19 mouse cellular contexts compared by ENCODE assay signal in the genomic region with DNA sequence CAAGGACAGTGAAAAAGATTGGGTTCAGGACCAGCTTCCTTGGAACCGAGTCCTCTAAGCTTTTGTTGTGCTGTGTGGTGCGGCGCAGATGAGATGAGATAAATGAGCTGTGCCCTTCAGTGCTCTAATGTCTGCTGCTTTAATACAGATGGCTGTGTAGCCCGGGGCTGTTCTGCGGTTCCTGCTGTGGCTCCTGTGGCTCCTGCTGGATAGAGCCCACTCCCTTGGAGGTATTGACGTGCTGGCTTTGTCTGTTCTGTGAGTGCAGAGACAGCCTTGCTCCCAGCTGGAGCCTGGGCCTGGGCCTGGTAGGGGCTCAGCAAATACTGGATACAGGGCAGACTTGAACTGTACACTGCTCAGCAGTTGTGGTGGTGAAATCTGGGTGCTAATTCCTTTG. TPM values are rescaled to one million over a fixed set of nuclear protein-coding genes. Genes with fewer than 3 reads are reported as not detected.
A peak's percentile ranks its signal among the peaks of the same experiment; 100 is the strongest.
DNase-seq lines count a peak whose midpoint lies in the region; ATAC-seq lines count a peak whose summit lies in the region.
"Had no signal": no experiment of that assay in that cellular context is flagged by ENCODE, and none has a peak within 500 bp of the region (broad histone marks: within the 10 kb centered on the region; RNA-seq: fewer than 3 reads in every experiment).

No protein-coding gene starts in this region.

- H3K4me3 ChIP-seq in hindbrain, embryonic 11.5 days (ENCODE audit: low read depth, low read length), result no peak overlapping the region
- H3K4me3 ChIP-seq in hindbrain, embryonic 10.5 days, result no peak overlapping the region
- no peak overlapping the region for H3K4me3 ChIP-seq in hindbrain, embryonic 14.5 days (replicated peaks; ENCODE audit: low read length)
- no peak overlapping the region for H3K4me3 ChIP-seq in midbrain, embryonic 16.5 days (ENCODE audit: low read depth, low read length)
- H3K4me3 ChIP-seq: embryonic facial prominence, embryonic 15.5 days; heart, embryonic 13.5 days; left cerebral cortex, adult 2 months; limb, embryonic 13.5 days had no signal

- H3K27ac ChIP-seq in hindbrain, embryonic 11.5 days (ENCODE audit: low read depth, low read length), result no peak overlapping the region
- no peak overlapping the region for H3K27ac ChIP-seq in hindbrain, embryonic 10.5 days
- no peak overlapping the region for H3K27ac ChIP-seq in hindbrain, embryonic 14.5 days
- H3K27ac ChIP-seq in midbrain, embryonic 16.5 days (ENCODE audit: low read length), result no peak overlapping the region
- H3K27ac ChIP-seq: embryonic facial prominence, embryonic 15.5 days; heart, embryonic 13.5 days; left cerebral cortex, adult 2 months; limb, embryonic 13.5 days; macrophage had no signal

- WGBS in hindbrain, embryonic 11.5 days, result 74% methylated on average over 6 of the region's 6 CpGs
- WGBS in hindbrain, embryonic 10.5 days, result 79% methylated on average over 6 of the region's 6 CpGs
- WGBS in hindbrain, embryonic 14.5 days, result 58% methylated on average over 6 of the region's 6 CpGs
- WGBS in midbrain, embryonic 16.5 days, result 55% methylated on average over 6 of the region's 6 CpGs

- H3K36me3 ChIP-seq in hindbrain, embryonic 11.5 days (ENCODE audit: control insufficient read depth, insufficient read depth, low read length), result peaks cover 9% of the 10 kb centered on the region
- H3K36me3 ChIP-seq in hindbrain, embryonic 10.5 days, result peaks cover 81% of the 10 kb centered on the region
- peaks cover 42% of the 10 kb centered on the region for H3K36me3 ChIP-seq in hindbrain, embryonic 14.5 days (replicated peaks; ENCODE audit: control insufficient read depth, insufficient read depth)
- H3K36me3 ChIP-seq in midbrain, embryonic 16.5 days (ENCODE audit: control insufficient read depth, insufficient read depth, low read length), result no peaks in the 10 kb centered on the region; the same call in 1 of the 2 replicates

- no peaks in the 10 kb centered on the region for H3K4me1 ChIP-seq in hindbrain, embryonic 11.5 days (replicated peaks; ENCODE audit: control insufficient read depth, insufficient read depth, low read length)
- H3K4me1 ChIP-seq in hindbrain, embryonic 10.5 days (replicated peaks), result no peaks in the 10 kb centered on the region
- no peaks in the 10 kb centered on the region; the same call in none of the 2 replicates for H3K4me1 ChIP-seq in hindbrain, embryonic 14.5 days (replicated peaks; ENCODE audit: control insufficient read depth, insufficient read depth, low read length)
- no peaks in the 10 kb centered on the region; the same call in 1 of the 2 replicates for H3K4me1 ChIP-seq in midbrain, embryonic 16.5 days (ENCODE audit: control insufficient read depth, insufficient read depth, low read length)

- no peaks in the 10 kb centered on the region for H3K27me3 ChIP-seq in hindbrain, embryonic 11.5 days (ENCODE audit: control insufficient read depth, insufficient read depth, low read length)
- H3K27me3 ChIP-seq in hindbrain, embryonic 10.5 days (ENCODE audit: insufficient read depth, poor library complexity, severe bottlenecking), result no peaks in the 10 kb centered on the region
- H3K27me3 ChIP-seq in hindbrain, embryonic 14.5 days (ENCODE audit: control insufficient read depth, insufficient read depth, low read length), result no peaks in the 10 kb centered on the region
- H3K27me3 ChIP-seq in midbrain, embryonic 16.5 days (ENCODE audit: control insufficient read depth, insufficient read depth, low read depth, low read length), result no peaks in the 10 kb centered on the region
- H3K27me3 ChIP-seq: embryonic facial prominence, embryonic 15.5 days; heart, embryonic 13.5 days; limb, embryonic 13.5 days had no signal

- no peak for DNase-seq in hindbrain, embryonic 11.5 days (ENCODE audit: low spot score)
- no peak for DNase-seq in hindbrain, embryonic 10.5 days (ENCODE audit: low spot score)
- peak; percentile 54 for DNase-seq in ES-CJ7 (ENCODE audit: low read depth, low spot score)
- DNase-seq in hindbrain, embryonic 14.5 days (ENCODE audit: low spot score), result no peak
- DNase-seq in cerebellum, adult 8-10 months, result no peak
- DNase-seq in lung, postnatal 36 days, result no peak
- no peak for DNase-seq in ovary, postnatal 14 days (ENCODE audit: low spot score)
- DNase-seq: cerebellum, adult 9-11 months; heart, postnatal 36 days; kidney, adult 11 months; kidney, postnatal 10 days; lung, embryonic 14.5 days; right cerebral cortex, postnatal 25 days had no signal

- no peaks in the 10 kb centered on the region for H3K9me3 ChIP-seq in hindbrain, embryonic 11.5 days (ENCODE audit: control insufficient read depth, low read length)
- no peaks in the 10 kb centered on the region for H3K9me3 ChIP-seq in hindbrain, embryonic 10.5 days
- no peaks in the 10 kb centered on the region for H3K9me3 ChIP-seq in hindbrain, embryonic 14.5 days (ENCODE audit: control insufficient read depth, low read length)
- H3K9me3 ChIP-seq in midbrain, embryonic 16.5 days (replicated peaks; ENCODE audit: control insufficient read depth, low read length, poor library complexity, severe bottlenecking), result no peaks in the 10 kb centered on the region
- H3K9me3 ChIP-seq: embryonic facial prominence, embryonic 15.5 days; heart, embryonic 13.5 days; limb, embryonic 13.5 days had no signal

- peak; percentile 71 for ATAC-seq in hindbrain, embryonic 11.5 days (ENCODE audit: low FRiP score)
- ATAC-seq in hindbrain, embryonic 14.5 days (ENCODE audit: low FRiP score), result 0 out of 2 replicates have a peak, but pooled peaks have one; percentile 26
- peak; percentile 23; the same call in 1 of the 2 replicates for ATAC-seq in midbrain, embryonic 16.5 days

- H3K9ac ChIP-seq in hindbrain, embryonic 11.5 days (ENCODE audit: low read depth, low read length), result no peak overlapping the region
- no peak overlapping the region for H3K9ac ChIP-seq in hindbrain, embryonic 14.5 days
- H3K9ac ChIP-seq in midbrain, embryonic 16.5 days (ENCODE audit: low read depth, low read length), result no peak overlapping the region
- H3K9ac ChIP-seq: embryonic facial prominence, embryonic 15.5 days; heart, embryonic 13.5 days; limb, embryonic 13.5 days; lung, embryonic 14.5 days had no signal

- H3K4me2 ChIP-seq in hindbrain, embryonic 11.5 days (replicated peaks; ENCODE audit: low read depth, low read length), result no peak overlapping the region
- no peak overlapping the region for H3K4me2 ChIP-seq in hindbrain, embryonic 14.5 days (replicated peaks)
- H3K4me2 ChIP-seq in midbrain, embryonic 16.5 days (ENCODE audit: low read length), result no peak overlapping the region
- H3K4me2 ChIP-seq: embryonic facial prominence, embryonic 15.5 days; heart, embryonic 13.5 days; limb, embryonic 13.5 days; lung, embryonic 14.5 days had no signal

RNA-seq across cellular contexts. Expression of a gene that starts 34.0 kb away (rescaled TPM):
- 96.0 and 134 TPM in 2 replicates for polyA plus RNA-seq in hindbrain, embryonic 11.5 days (2014; fragmentation: Nextera tagmentation; extraction: Ambion mirVana)
- polyA plus RNA-seq in hindbrain, embryonic 10.5 days (2016; fragmentation: Nextera tagmentation; extraction: Ambion mirVana), result 95.3 and 97.6 TPM in 2 replicates
- polyA plus RNA-seq in hindbrain, embryonic 14.5 days (2014; fragmentation: Nextera tagmentation; extraction: Ambion mirVana), result 115 and 130 TPM in 2 replicates
- 109 and 134 TPM in 2 replicates for polyA plus RNA-seq in midbrain, embryonic 16.5 days (2015; fragmentation: Nextera tagmentation; extraction: Ambion mirVana)
